Mouse (Mus musculus) stomach, embryonic 14.5 days (tissue): Measurements from ENCODE around the gene Wrb. TPM values are rescaled to one million over a fixed set of nuclear protein-coding genes. Genes with fewer than 3 reads are reported as not detected.

Experiments used
- ATAC-seq: fragments of 200-750 bp; cut with Nextera tagmentation; 2 replicates; pipeline ENCODE4 v1.8.0; 2017; ENCODE audit warnings: low read depth, moderate TSS enrichment; ENCODE audit not compliant: insufficient number of reproducible peaks, insufficient read depth, low FRiP score
- H3K27ac ChIP-seq: fragments of 300-500 bp; sonication (generic); 2 replicates; pipeline ENCODE4 v1.5.1; 2014; ENCODE audit warnings: mild to moderate bottlenecking, low read length, moderate library complexity, mixed read lengths
- H3K27me3 ChIP-seq: fragments of 300-500 bp; sonication (generic); 2 replicates; pipeline ENCODE4 v1.6.1; 2014; ENCODE audit warnings: low read length, control low read depth, mixed read lengths; ENCODE audit not compliant: control insufficient read depth, insufficient read depth
- H3K36me3 ChIP-seq: fragments of 300-500 bp; sonication (generic); 2 replicates; pipeline ENCODE4 v1.6.1; 2014; ENCODE audit warnings: mild to moderate bottlenecking, control low read depth, low read length, moderate library complexity, mixed read lengths; ENCODE audit not compliant: control insufficient read depth, insufficient read depth
- H3K4me1 ChIP-seq: fragments of 300-500 bp; sonication (generic); 2 replicates; pipeline ENCODE4 v1.6.1; 2014; ENCODE audit warnings: low read length, control low read depth, mixed read lengths; ENCODE audit not compliant: control insufficient read depth, insufficient read depth
- H3K4me2 ChIP-seq: fragments of 300-500 bp; sonication (generic); replicated peaks from 2 replicates; pipeline ENCODE4 v1.6.1; 2014; ENCODE audit warnings: low read depth, low read length, control low read depth
- H3K4me3 ChIP-seq: fragments of 300-500 bp; sonication (generic); 2 replicates; pipeline ENCODE4 v1.5.1; 2014; ENCODE audit warnings: low read depth, low read length, control low read depth
- H3K9ac ChIP-seq: fragments of 300-500 bp; sonication (generic); replicated peaks from 2 replicates; pipeline ENCODE4 v1.6.1; 2014; ENCODE audit warnings: low read depth, mild to moderate bottlenecking, control low read depth, low read length, moderate library complexity, mixed read lengths
- H3K9me3 ChIP-seq: fragments of 300-500 bp; sonication (generic); 2 replicates; pipeline ENCODE4 v1.6.1; 2016; ENCODE audit warnings: low read depth, low read length, control low read depth; ENCODE audit not compliant: control insufficient read depth
- WGBS: fragments of 180-500 bp; shearing (Covaris S2); extraction: QIAGEN DNeasy Blood & Tissue Kit; methylation state at CpG from one replicate; pipeline ENCODE4 v1.1.7; 2014; 5-methylcytosine and 5-hydroxymethylcytosine counted together
- polyA plus RNA-seq: library from polyadenylated mRNA; unstranded; fragments of >200 nt; fragmentation: Nextera tagmentation; extraction: Ambion mirVana; gene quantifications from 2 replicates; pipeline ENCODE4 v1.2.1, GENCODE M21; 2014

Wrb gene
- polyA plus RNA-seq, 1 experiment from 2014 or later = 77.2 TPM

GRCm38 (mm10) chr16:96159794-96160346 lies 14.7 kb downstream of the Wrb start:
- Histone ChIP-seq H3K4me3 (peak overlapping the region; percentile 49), H3K9me3 (no peaks in the 10 kb centered on the region), H3K36me3 (0 out of 2 replicates have a peak, but pooled peaks cover under 1% of the 10 kb centered on the region), H3K27ac (no peak overlapping the region; the same call in 1 of the 2 replicates), H3K4me1 (peaks cover 9% of the 10 kb centered on the region; the same call in 1 of the 2 replicates), H3K9ac (peak overlapping the region; percentile 89; the same call in 1 of the 2 replicates), H3K27me3 (no peaks in the 10 kb centered on the region), H3K4me2 (peak overlapping the region; percentile 96)
- ATAC-seq = no peak
- WGBS = 78% methylated on average over 20 of the region's 20 CpGs

- Histone ChIP-seq H3K4me2 (no peak overlapping the region), H3K27me3 (no peaks in the 10 kb centered on the region), H3K4me3 (no peak overlapping the region), H3K9ac (no peak overlapping the region), H3K9me3 (no peaks in the 10 kb centered on the region), H3K36me3 (no peaks in the 10 kb centered on the region), H3K4me1 (peaks cover 9% of the 10 kb centered on the region; the same call in 1 of the 2 replicates), H3K27ac (no peak overlapping the region)
- 72% methylated on average over 1 of the region's 1 CpGs for WGBS
- no peak for ATAC-seq
Measured at GRCm38 (mm10) chr16:96160927-96161326, 15.7 kb downstream of the Wrb start.

- no peak overlapping the region for H3K4me2 ChIP-seq
- no peaks in the 10 kb centered on the region for H3K36me3 ChIP-seq
- H3K27ac ChIP-seq = no peak overlapping the region
- H3K4me1 ChIP-seq = peaks cover 9% of the 10 kb centered on the region; the same call in 1 of the 2 replicates
- no peaks in the 10 kb centered on the region for H3K9me3 ChIP-seq
- no peak overlapping the region for H3K9ac ChIP-seq
- 77% methylated on average over 4 of the region's 4 CpGs for WGBS
- no peaks in the 10 kb centered on the region for H3K27me3 ChIP-seq
- no peak for ATAC-seq
- no peak overlapping the region for H3K4me3 ChIP-seq
Measured at GRCm38 (mm10) chr16:96161336-96161735, 16.1 kb downstream of the Wrb start.

- Histone ChIP-seq H3K4me2 (no peak overlapping the region), H3K27me3 (no peaks in the 10 kb centered on the region), H3K9me3 (no peaks in the 10 kb centered on the region), H3K4me3 (no peak overlapping the region), H3K4me1 (no peaks in the 10 kb centered on the region), H3K27ac (no peak overlapping the region), H3K9ac (no peak overlapping the region), H3K36me3 (no peaks in the 10 kb centered on the region)
- WGBS = 61% methylated on average over 4 of the region's 4 CpGs
- no peak for ATAC-seq
Measured at GRCm38 (mm10) chr16:96165723-96166264, 20.6 kb downstream of the Wrb start.

GRCm38 (mm10) chr16:96168837-96169236 lies 23.6 kb downstream of the Wrb start:
- no peak overlapping the region for H3K4me3 ChIP-seq
- H3K4me2 ChIP-seq = no peak overlapping the region
- no peaks in the 10 kb centered on the region for H3K9me3 ChIP-seq
- no peaks in the 10 kb centered on the region for H3K4me1 ChIP-seq
- H3K27me3 ChIP-seq = no peaks in the 10 kb centered on the region
- H3K9ac ChIP-seq = no peak overlapping the region
- 92% methylated on average over 4 of the region's 4 CpGs for WGBS
- H3K27ac ChIP-seq = no peak overlapping the region
- no peak for ATAC-seq
- no peaks in the 10 kb centered on the region for H3K36me3 ChIP-seq

- Histone ChIP-seq H3K4me2 (no peak overlapping the region), H3K27ac (no peak overlapping the region), H3K9me3 (no peaks in the 10 kb centered on the region), H3K4me1 (no peaks in the 10 kb centered on the region), H3K36me3 (no peaks in the 10 kb centered on the region), H3K9ac (no peak overlapping the region), H3K4me3 (no peak overlapping the region), H3K27me3 (no peaks in the 10 kb centered on the region)
- ATAC-seq = no peak
- 54% methylated on average over 8 of the region's 8 CpGs for WGBS
Measured at GRCm38 (mm10) chr16:96173648-96174047, 28.4 kb downstream of the Wrb start.

- no peak overlapping the region for H3K4me2 ChIP-seq
- WGBS = 44% methylated on average over 2 of the region's 2 CpGs
- H3K36me3 ChIP-seq = no peaks in the 10 kb centered on the region
- ATAC-seq = no peak
- H3K4me3 ChIP-seq = no peak overlapping the region
- no peaks in the 10 kb centered on the region for H3K4me1 ChIP-seq
- H3K27me3 ChIP-seq = no peaks in the 10 kb centered on the region
- H3K9me3 ChIP-seq = no peaks in the 10 kb centered on the region
- no peak overlapping the region for H3K9ac ChIP-seq
- H3K27ac ChIP-seq = no peak overlapping the region
Measured at GRCm38 (mm10) chr16:96175399-96175798, 30.2 kb downstream of the Wrb start.

GRCm38 (mm10) chr16:96179156-96179555 lies 33.9 kb downstream of the Wrb start:
- H3K4me1 ChIP-seq = no peaks in the 10 kb centered on the region
- no peaks in the 10 kb centered on the region for H3K36me3 ChIP-seq
- H3K4me3 ChIP-seq = no peak overlapping the region
- H3K9me3 ChIP-seq = no peaks in the 10 kb centered on the region
- H3K4me2 ChIP-seq = no peak overlapping the region
- no peak for ATAC-seq
- no peaks in the 10 kb centered on the region for H3K27me3 ChIP-seq
- no peak overlapping the region for H3K9ac ChIP-seq
- no peak overlapping the region for H3K27ac ChIP-seq

GRCm38 (mm10) chr16:96187619-96188018 lies 42.4 kb downstream of the Wrb start:
- H3K27me3 ChIP-seq = no peaks in the 10 kb centered on the region
- H3K4me3 ChIP-seq = no peak overlapping the region
- no peak overlapping the region for H3K27ac ChIP-seq
- 88% methylated on average over 5 of the region's 5 CpGs for WGBS
- H3K9ac ChIP-seq = no peak overlapping the region
- no peak overlapping the region for H3K4me2 ChIP-seq
- H3K36me3 ChIP-seq = no peaks in the 10 kb centered on the region
- no peaks in the 10 kb centered on the region for H3K9me3 ChIP-seq
- no peak for ATAC-seq
- no peaks in the 10 kb centered on the region for H3K4me1 ChIP-seq
